Mouse (Mus musculus) embryonic stem cell, embryonic (primary cell): ENCODE measurements around the gene Clps.

Source experiments
- CTCF ChIA-PET, 4 experiments: fragments of 300-600 bp in 2 of 4; fragments of 350-600 bp in 2 of 4; sonication (Branson Sonifier 250); formaldehyde crosslinking; loops; one replicate each; lab custom pipeline; 2022; ENCODE audit warnings: inconsistent platforms in 2 of 4; lab: Charles Lee
- POLR2A ChIA-PET, 4 experiments: fragments of 300-600 bp in 2 of 4; fragments of 350-600 bp in 2 of 4; sonication (Branson Sonifier 250); formaldehyde crosslinking; loops; one replicate each; lab custom pipeline; 2022; ENCODE audit warnings: antibody characterized with exemption in 4 of 4, inconsistent platforms in 1 of 4; lab: Charles Lee

Gene Clps

DNA sequence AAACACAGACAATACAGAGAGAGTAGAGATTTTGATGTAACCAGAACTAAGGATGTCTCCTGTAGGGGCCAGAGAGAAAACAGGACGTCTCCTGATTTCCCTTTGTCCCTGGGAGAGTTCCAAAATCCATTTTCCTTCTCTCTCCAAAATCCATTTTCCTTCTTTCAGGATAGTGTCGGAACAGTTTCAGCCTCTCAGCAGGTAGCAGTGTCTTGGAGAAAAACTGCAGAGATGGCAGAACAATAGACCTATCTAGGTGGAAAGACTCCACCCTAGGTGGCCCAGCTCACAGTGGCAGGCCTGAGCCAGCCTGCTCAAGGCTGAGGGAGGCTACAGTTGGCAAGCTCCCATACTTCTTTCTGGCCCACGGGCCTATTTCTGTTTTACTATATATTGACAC lies 7.0 kb upstream of the Clps start:
- POLR2A ChIA-PET, result interaction anchor here in 3 of 4 experiments (0.7 to 2.3 kb wide), 20 partner anchors 11 to 418 kb away, joined by 3 to 19 read pairs (median 4); partner anchors contain the start of gene Tead3 (in 1 of the 3)
- CTCF ChIA-PET, result interaction anchor here (0.5 to 1.4 kb wide), 8 partner anchors 13 to 829 kb away, joined by 3 to 6 read pairs (median 3); no protein-coding TSS in a partner anchor

DNA sequence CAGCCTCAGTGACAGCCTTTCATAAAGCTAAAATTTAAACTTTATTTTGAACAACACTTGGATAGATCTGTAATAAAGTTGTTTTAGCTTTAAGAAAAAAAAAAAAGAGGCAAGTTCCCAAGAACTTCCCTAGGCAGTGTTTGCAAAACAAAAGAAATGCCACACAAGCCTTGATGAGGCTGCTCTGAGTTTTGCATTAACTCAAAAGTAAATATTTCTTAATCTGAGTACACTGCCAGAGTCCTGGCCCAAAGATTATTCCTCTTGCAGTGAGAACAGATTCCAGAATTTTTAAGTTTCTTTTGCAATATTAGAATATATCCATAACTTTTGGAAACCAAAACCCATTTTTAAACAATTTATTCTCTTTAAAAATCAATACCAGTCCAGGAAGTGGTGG lies 4.6 kb upstream of the Clps start:
- ChIA-PET POLR2A (interaction anchor here (0.7 to 1.9 kb wide), 8 partner anchors 8 to 52 kb away, joined by 3 to 7 read pairs (median 3); no protein-coding TSS in a partner anchor), CTCF (interaction anchor here in 3 of 4 experiments (0.7 to 1.9 kb wide), 5 partner anchors 16 to 212 kb away, joined by 3 to 7 read pairs (median 3); no protein-coding TSS in a partner anchor)

DNA sequence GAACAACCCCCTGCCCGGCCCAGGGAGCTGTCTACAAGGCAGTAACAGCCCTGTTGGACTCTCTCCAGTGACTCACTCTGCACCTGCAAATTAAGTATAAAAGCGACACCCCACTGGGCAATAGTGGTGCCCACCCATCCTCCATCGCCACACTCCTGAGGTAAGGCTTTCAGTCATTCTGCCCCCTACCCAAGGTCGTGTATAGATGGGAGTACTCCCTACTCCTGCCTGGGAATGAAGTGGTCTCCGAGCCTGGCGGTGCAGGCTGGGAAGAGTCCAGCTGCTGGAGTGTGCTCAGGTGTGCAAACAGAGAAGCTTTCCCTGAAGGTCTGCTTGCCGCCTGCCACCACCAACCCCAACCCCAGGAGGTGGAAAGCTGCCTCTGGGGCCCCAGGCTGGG lies 1.0 kb upstream of the Clps start:
- POLR2A ChIA-PET, result interaction anchor here in 2 of 4 experiments (0.6 to 1.9 kb wide), 15 partner anchors 9 to 273 kb away, joined by 3 to 7 read pairs (median 3); partner anchors contain the start of gene Clpsl2 (in 1 of the 2)

DNA sequence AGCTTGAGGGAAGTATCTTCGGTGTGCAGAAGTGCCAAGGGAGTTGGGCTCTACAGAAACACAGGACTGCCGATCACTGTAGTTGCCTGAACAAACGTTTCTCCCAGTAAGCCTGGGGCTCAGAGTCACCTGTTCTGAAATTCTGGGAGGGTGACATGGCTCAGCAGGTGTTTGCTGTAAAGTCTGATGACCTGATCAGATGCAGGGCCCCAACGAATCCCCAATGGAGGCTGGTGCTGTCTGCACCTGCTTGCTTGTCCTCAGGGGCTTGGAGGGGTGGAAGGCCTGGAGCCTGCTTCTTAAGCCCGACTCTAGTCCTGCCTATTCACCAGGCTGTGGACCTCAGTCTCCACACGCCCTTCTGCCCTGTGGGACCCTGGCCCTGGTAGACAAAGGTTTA lies 2.8 kb downstream of the Clps start:
- ChIA-PET CTCF (interaction anchor here in 3 of 4 experiments (0.6 to 2.3 kb wide), 5 partner anchors 20 to 380 kb away, joined by 3 to 9 read pairs (median 4); partner anchors contain the start of gene Armc12 (in 1 of the 3)), POLR2A (interaction anchor here in 2 of 4 experiments (0.8 to 3.0 kb wide), 8 partner anchors 8 to 36 kb away, joined by 3 to 19 read pairs (median 4); partner anchors contain the start of gene Clpsl2 (in 1 of the 2))

More for the DNA sequence above, 1.0 kb upstream of the Clps start:
- CTCF ChIA-PET, result interaction anchor here in 3 of 4 experiments (0.6 to 1.5 kb wide), 7 partner anchors 9 to 235 kb away, joined by 3 to 5 read pairs (median 3); no protein-coding TSS in a partner anchor

DNA sequence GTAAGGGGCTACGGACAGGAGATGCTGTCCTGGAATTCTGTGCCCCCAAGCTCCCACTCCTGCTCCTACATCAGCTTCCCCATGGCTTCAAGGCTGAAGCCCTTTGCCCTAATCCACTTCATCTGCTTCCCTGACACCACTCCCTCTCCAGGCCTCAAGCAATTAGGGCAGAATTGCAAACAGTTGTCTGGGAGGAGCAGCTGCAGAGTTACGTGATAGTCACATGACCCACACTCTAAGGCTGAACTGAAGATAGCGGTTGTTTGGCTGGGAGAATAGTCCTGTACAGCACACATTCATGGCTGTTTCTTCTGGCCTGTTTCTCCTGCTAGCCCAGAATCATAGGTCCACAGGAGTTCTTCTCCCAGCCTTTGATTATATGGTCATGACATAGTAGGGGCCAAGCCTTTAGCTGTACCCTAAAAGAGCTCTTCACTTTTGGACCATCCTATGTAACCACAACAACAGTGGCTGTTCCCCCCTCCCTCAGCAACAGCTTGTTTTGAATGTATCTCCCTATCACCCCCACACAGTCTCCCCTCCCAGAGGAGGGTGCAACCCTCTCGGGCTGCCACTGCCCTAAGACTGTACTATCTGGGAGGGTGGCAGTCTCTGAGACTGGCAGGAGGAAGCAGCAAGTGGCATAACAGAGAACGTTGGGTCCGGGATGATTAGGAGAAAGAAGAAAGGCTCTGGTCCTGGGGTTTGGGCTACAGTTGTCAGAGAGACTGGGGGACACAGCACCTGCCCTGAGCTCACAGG lies 3.8 kb downstream of the Clps start:
- ChIA-PET POLR2A (interaction anchor here in 3 of 4 experiments (0.6 to 3.0 kb wide), 16 partner anchors 8 to 487 kb away, joined by 3 to 19 read pairs (median 4); partner anchors contain the start of gene Clpsl2 (in 1 of the 3)), CTCF (interaction anchor here in 3 of 4 experiments (0.5 to 2.3 kb wide), 9 partner anchors 19 to 746 kb away, joined by 3 to 9 read pairs (median 3); partner anchors contain the start of gene Armc12 (in 1 of the 3))

DNA sequence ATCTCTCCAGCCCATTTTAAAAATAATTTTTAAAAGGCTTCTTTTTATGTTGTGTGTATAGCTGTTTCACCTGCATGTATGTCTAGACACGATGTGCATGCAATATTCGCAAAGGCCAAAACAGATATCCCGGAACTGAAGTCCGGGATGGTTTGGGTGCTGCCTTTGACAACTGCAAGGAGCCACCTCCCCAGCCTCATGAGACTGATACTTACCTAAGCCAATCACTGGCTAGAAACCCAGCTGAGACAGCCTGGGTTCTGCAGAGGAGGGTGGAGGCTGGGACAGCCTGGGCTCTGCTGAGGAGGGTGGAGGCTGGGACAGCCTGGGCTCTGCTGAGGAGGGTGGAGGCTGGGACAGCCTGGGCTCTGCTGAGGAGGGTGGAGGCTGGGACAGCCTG lies 6.5 kb downstream of the Clps start:
- POLR2A ChIA-PET, result interaction anchor here in 3 of 4 experiments (0.6 to 2.5 kb wide), 25 partner anchors 8 to 618 kb away, joined by 3 to 9 read pairs (median 4); no protein-coding TSS in a partner anchor
- CTCF ChIA-PET, result interaction anchor here (0.6 to 2.0 kb wide), 25 partner anchors 12 to 373 kb away, joined by 3 to 11 read pairs (median 3); no protein-coding TSS in a partner anchor

DNA sequence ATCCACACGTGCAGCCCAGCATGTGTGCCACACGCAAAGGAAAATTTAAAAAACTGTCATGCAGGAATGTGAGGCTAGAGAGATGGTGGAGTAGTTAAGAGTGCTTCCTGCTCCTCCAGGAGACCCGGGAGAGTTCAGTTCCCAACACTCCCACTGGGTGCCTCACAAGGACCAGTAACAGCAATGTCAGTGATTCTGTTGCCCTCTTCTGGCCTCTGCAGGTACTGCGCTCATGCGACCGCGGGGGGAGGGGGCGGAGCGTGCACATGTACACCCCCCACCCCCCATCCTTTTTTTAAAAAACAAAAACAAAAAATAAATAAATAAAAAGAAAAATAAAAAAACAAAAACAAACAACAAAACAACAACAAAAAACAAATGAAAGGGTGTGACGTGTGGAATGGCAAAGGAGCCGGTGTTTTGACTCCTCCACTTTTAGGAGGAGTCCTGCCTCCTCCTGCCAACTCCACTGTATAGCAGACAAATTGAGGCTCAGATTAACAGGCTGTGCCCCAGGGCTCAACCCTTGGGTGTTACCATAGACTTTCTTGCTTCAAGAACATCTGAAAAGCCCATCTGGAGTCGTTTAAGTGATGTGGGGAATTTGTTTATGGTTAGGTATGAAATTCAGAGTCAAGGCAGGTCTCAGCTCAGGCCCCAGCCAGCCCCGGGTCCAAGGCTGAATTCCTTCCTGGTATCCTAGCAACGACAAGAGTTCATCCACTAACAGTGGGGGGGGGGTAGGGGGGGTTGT lies 7.3 kb downstream of the Clps start:
- CTCF ChIA-PET, result interaction anchor here (0.6 to 2.0 kb wide), 30 partner anchors 8 to 374 kb away, joined by 3 to 11 read pairs (median 3); partner anchors contain the start of gene Clps (in 1 of the 4)

DNA sequence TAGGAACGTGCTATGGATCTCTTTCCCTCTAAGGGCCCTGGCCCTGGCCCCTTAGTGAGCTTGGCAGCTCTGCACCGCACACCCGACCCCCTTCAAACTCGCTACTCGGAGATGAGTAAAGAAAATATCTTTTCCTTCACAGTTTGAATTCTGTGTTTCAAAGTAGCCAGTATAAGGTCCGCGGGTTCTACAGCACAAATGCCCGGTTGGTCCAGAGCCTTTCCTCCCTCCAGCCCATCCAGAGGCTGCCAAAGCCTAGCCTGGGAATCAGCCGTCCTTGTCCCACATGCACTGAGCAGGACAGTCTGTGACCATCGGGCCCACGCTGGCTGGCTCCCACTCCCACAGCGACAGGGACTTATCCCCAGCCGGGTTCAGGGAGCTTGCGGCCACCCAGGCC lies 11.5 kb downstream of the Clps start, which contains the start of gene Clpsl2:
Gene Clpsl2 (plus strand): TSS at position 301 of the 400 bp plus-strand sequence.
- POLR2A ChIA-PET, result interaction anchor here in 3 of 4 experiments (0.5 to 3.7 kb wide), 20 partner anchors 8 to 351 kb away, joined by 3 to 13 read pairs (median 4); partner anchors contain the start of genes Clps (in 1 of the 3) and Srpk1 (in 1 of the 3)
- CTCF ChIA-PET, result interaction anchor here (0.5 to 1.8 kb wide), 10 partner anchors 11 to 378 kb away, joined by 3 to 9 read pairs (median 3); no protein-coding TSS in a partner anchor

More for the DNA sequence above, 7.3 kb downstream of the Clps start:
- POLR2A ChIA-PET, result interaction anchor here in 3 of 4 experiments (0.6 to 2.5 kb wide), 28 partner anchors 8 to 619 kb away, joined by 3 to 9 read pairs (median 4); no protein-coding TSS in a partner anchor

DNA sequence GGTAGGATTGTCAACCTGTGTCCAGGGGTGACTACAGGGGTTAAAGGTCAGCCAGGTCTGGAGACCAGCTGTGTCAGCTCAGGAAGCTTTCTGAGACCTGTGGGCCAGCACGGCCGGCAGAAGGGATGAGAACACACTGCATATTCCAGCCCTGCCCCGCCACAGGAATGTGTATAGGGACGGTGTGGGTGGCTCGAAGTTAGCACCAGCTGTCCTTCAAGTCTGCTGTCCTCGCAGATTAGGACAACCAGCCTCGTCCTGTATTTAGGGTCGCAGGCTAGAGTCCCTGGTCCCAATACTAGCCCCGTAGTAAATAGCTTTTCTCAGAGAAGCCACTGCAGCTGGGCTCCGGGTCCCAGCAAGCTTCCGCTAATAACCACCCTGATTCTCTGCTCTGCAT lies 12.0 kb downstream of the Clps start:
- ChIA-PET CTCF (interaction anchor here (0.5 to 1.8 kb wide), 11 partner anchors 10 to 393 kb away, joined by 3 to 9 read pairs (median 3); no protein-coding TSS in a partner anchor), POLR2A (interaction anchor here (0.5 to 3.7 kb wide), 23 partner anchors 8 to 352 kb away, joined by 3 to 13 read pairs (median 4); partner anchors contain the start of gene Srpk1 (in 1 of the 4))

DNA sequence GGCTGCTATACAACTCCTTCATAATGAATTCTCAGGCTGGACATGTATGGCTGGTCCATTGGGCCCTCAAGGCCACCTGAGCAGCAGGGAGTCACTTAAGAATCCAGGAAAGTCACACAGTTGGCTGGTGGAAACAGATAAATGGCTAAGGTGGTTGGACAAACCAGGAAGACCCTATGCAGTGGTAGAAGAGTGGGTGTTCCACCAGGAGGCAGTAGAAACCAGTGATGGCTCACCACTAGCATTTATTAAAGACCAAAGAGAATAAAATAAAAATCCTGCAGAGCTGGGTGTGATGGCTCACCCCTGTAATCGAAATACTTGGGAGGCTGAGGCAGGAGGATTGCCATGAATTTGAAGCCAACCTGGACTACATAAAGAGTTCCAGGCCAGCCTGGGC lies 13.6 kb downstream of the Clps start:
- POLR2A ChIA-PET, result interaction anchor here in 1 of 4 experiments (0.9 to 3.7 kb wide), 3 partner anchors 9 to 34 kb away, joined by 3 to 13 read pairs (median 6); no protein-coding TSS in a partner anchor

DNA sequence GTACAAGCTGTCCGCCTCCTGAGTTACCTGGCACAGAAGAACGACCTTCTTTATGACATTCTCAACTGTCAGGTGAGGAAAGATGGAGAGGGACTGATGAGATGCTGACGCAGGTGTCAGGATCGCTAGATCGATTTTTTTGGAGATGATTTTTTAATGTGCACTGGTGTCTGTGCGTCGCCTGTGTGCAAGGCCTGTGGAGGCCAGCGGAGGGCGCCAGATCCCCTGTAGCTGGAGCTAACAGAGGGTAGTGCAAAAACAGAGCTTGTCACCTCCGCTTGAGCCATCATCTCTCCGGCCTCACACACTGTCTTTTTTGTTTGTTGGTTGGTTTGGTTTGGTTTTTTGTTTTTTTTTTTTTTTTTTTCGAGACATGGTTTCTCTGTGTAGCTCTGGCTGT lies 22.7 kb downstream of the Clps start:
- POLR2A ChIA-PET, result interaction anchor here (0.6 to 3.1 kb wide), 39 partner anchors 9 to 407 kb away, joined by 3 to 13 read pairs (median 4); partner anchors contain the start of genes Clpsl2 (in 2 of the 4) and Srpk1 (in 1 of the 4)

More for the DNA sequence above, 13.6 kb downstream of the Clps start:
- CTCF ChIA-PET, result interaction anchor here in 2 of 4 experiments (1.0 to 1.4 kb wide), 2 partner anchors 9 to 19 kb away, joined by 3 to 4 read pairs; no protein-coding TSS in a partner anchor

DNA sequence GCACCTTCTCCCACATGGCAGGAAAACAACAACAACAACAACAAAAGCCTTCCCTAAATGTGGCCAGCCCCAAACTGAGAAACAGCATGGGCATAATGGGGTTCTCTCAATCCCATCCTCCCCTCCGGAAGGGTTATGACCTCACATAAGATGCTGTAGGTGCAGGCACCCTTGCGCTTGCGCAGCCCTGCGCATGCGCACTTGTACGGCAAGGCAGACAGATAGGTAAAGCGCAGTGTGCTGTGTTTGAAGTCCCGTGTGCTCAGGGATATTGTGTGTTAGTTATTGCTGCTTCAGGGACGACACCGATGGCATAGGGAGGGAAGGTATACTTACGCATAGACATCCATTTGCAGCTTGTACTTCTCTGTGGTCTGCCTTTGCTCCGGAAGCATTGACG lies 27.2 kb downstream of the Clps start:
- ChIA-PET POLR2A (interaction anchor here in 2 of 4 experiments (0.6 kb wide), 3 partner anchors 45 to 347 kb away, joined by 3 to 4 read pairs (median 4); no protein-coding TSS in a partner anchor), CTCF (interaction anchor here in 2 of 4 experiments (0.5 to 0.7 kb wide), 3 partner anchors 10 to 534 kb away, joined by 3 read pairs; no protein-coding TSS in a partner anchor)

More for the DNA sequence above, 22.7 kb downstream of the Clps start:
- CTCF ChIA-PET, result interaction anchor here (0.5 to 2.5 kb wide), 70 partner anchors 9 to 843 kb away, joined by 3 to 23 read pairs (median 4); partner anchors contain the start of genes Clpsl2 (in 2 of the 4), Def6 (in 1 of the 4), Slc26a8 (in 1 of the 4) and Srsf3 (in 1 of the 4)

DNA sequence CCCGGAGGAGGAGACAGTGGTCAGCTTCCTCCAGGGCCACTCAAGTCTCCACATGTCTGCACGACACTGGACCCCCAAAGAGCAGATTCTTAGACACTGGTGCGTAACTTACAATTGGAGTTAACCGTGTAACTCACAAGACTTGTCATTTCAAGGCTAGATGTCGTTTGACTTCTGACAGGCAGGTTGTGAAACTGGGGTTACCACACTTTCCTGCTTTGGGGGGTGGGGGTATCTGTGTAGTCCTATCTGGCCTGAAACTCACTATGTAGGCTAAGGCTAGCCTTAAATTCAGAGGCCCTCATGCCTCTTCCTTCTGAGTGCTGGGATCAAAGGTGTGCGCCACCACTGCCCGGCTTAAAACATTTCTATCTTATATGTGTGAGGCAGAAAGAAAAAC lies 28.0 kb downstream of the Clps start:
- POLR2A ChIA-PET, result interaction anchor here in 2 of 4 experiments (0.6 to 1.2 kb wide), 10 partner anchors 9 to 203 kb away, joined by 3 to 13 read pairs (median 3); no protein-coding TSS in a partner anchor

DNA sequence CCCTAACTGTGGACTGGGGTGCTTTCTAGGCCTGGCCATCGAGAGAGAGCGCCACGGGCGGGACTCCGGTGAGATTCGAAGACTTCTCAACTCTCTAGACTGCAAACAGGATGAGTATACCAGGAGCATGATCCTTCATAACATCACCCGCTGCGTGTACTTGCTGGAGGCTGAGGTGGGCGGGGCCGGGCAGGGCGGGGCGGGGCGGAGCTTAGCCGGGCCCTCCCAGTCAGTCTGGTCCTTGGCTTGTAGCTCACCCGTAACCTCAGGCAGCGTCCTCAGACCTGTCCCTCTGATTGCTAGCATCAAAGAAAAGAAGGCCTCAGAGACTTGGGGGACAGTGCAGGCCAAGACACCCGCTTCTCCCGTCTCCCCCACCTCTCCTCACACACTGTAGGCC lies 28.6 kb downstream of the Clps start:
- POLR2A ChIA-PET, result interaction anchor here in 3 of 4 experiments (0.6 to 1.2 kb wide), 12 partner anchors 9 to 354 kb away, joined by 3 to 13 read pairs (median 3); no protein-coding TSS in a partner anchor

More for the DNA sequence above, 28.0 kb downstream of the Clps start:
- CTCF ChIA-PET, result interaction anchor here in 2 of 4 experiments (0.6 to 2.7 kb wide), 7 partner anchors 9 to 204 kb away, joined by 3 to 16 read pairs (median 5); partner anchors contain the start of gene Rpl10a (in 1 of the 2)

DNA sequence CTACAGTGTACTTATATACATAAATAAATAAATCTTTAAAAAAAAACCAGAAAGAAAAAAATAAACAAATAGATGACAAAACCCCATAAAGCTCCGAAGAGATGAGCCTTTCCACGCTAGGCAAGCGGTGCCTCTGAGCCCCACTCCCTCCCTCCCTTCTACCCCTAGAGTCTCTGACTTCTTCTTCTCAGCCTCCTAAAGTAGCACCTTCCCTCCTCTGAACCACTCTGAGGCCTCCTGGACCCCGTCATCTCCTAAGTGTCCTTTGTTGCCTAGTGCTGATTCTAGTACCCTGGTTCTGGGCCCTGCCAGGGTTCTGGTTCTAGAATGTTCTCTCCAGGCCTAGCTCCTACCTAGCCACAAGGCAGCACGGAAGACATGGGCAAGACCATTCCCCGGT lies 30.1 kb downstream of the Clps start, which contains the start of gene Armc12:
Gene Armc12 (plus strand): TSS at position 301 of the 400 bp plus-strand sequence.
- ChIA-PET CTCF (interaction anchor here (0.6 to 4.6 kb wide), 12 partner anchors 12 to 298 kb away, joined by 3 to 50 read pairs (median 5); partner anchors contain the start of gene Ppard (in 1 of the 4)), POLR2A (interaction anchor here in 3 of 4 experiments (0.5 to 2.5 kb wide), 12 partner anchors 11 to 206 kb away, joined by 3 to 7 read pairs (median 4); no protein-coding TSS in a partner anchor)

More for the DNA sequence above, 28.6 kb downstream of the Clps start:
- CTCF ChIA-PET, result interaction anchor here in 3 of 4 experiments (0.6 to 2.7 kb wide), 10 partner anchors 9 to 203 kb away, joined by 3 to 16 read pairs (median 4); partner anchors contain the start of genes Clpsl2 (in 1 of the 3) and Rpl10a (in 1 of the 3)
